Mouse (Mus musculus): ENCODE measurements around the gene Gm10392.

Gene Gm10392

GRCm38 (mm10) chr11:77472775-77473174 lies 46.2 kb downstream of the Gm10392 start:
- in situ Hi-C loops (cut with MboI; ENCODE audit: low pct_unique_long_range_greater_than_20kb in 1 of 2, low sequenced_read_pairs in 2 of 2, unreplicated experiment in 1 of 2) = no loop called here

- in situ Hi-C loops (cut with MboI; ENCODE audit: low pct_unique_long_range_greater_than_20kb in 1 of 2, low sequenced_read_pairs in 2 of 2, unreplicated experiment in 1 of 2) = no loop called here
Observed at GRCm38 (mm10) chr11:77471407-77471806, 47.6 kb downstream of the Gm10392 start.

GRCm38 (mm10) chr11:77468397-77468796 lies 50.6 kb downstream of the Gm10392 start:
- in situ Hi-C loops (cut with MboI; ENCODE audit: low pct_unique_long_range_greater_than_20kb in 1 of 2, low sequenced_read_pairs in 2 of 2, unreplicated experiment in 1 of 2) = no loop called here

- in situ Hi-C loops (cut with MboI; ENCODE audit: low pct_unique_long_range_greater_than_20kb in 1 of 2, low sequenced_read_pairs in 2 of 2, unreplicated experiment in 1 of 2) = no loop called here
Observed at GRCm38 (mm10) chr11:77467784-77468183, 51.2 kb downstream of the Gm10392 start.

GRCm38 (mm10) chr11:77467157-77467556 lies 51.8 kb downstream of the Gm10392 start:
- in situ Hi-C loops (cut with MboI; ENCODE audit: low pct_unique_long_range_greater_than_20kb in 1 of 2, low sequenced_read_pairs in 2 of 2, unreplicated experiment in 1 of 2) = no loop called here

Data from mouse embryonic stem cell (cell line).